ENCODE assay signal across 13 mouse cellular contexts in genomic region chrX:36402316-36402715, GRCm38 (mm10). TPM values are rescaled to one million over a fixed set of nuclear protein-coding genes. Genes with fewer than 3 reads are reported as not detected.
A peak's percentile ranks its signal among the peaks of the same experiment; 100 is the strongest.
DNase-seq lines count a peak whose midpoint lies in the region; TF ChIP-seq lines count a peak whose summit lies in the region.
"Had no signal": no experiment of that assay in that cellular context is flagged by ENCODE, and none has a peak within 500 bp of the region (broad histone marks: within the 10 kb centered on the region; RNA-seq: fewer than 3 reads in every experiment).

No protein-coding gene starts in this region.

- no peak overlapping the region for H3K4me3 ChIP-seq in gastrocnemius, adult 2 months
- no peak overlapping the region for H3K4me3 ChIP-seq in spleen, adult 2 months (ENCODE audit: extremely low read depth, insufficient read depth, insufficient read length)
- H3K4me3 ChIP-seq: forebrain, embryonic 15.5 days; limb, embryonic 15.5 days; myocyte had no signal

- no peak for TF ChIP-seq POLR2A in spleen, adult 2 months (IDR thresholded peaks at IDR 0.05; ENCODE audit: low read depth, low read length)

- no peaks in the 10 kb centered on the region for H3K27me3 ChIP-seq in spleen, adult 2 months (ENCODE audit: control insufficient read depth, insufficient read depth, low read length)
- H3K27me3 ChIP-seq: forebrain, embryonic 15.5 days; limb, embryonic 15.5 days had no signal

- H3K27ac ChIP-seq in gastrocnemius, adult 2 months, result no peak overlapping the region
- no peak overlapping the region for H3K27ac ChIP-seq in spleen, adult 2 months (ENCODE audit: insufficient read depth, low read length)
- H3K27ac ChIP-seq: forebrain, embryonic 15.5 days; limb, embryonic 15.5 days had no signal

- TF ChIP-seq CTCF in gastrocnemius, adult 2 months (IDR thresholded peaks at IDR 0.05), result peak; percentile 31; the same call in 1 of the 2 replicates
- peak; percentile 13; the same call in 1 of the 2 replicates for TF ChIP-seq CTCF in spleen, adult 2 months (IDR thresholded peaks at IDR 0.05; ENCODE audit: extremely low read depth, insufficient read depth, insufficient read length, insufficient replicate concordance)

- intact Hi-C loops in gastrocnemius, adult 2 months (cut with DNase I), result no loop called here
- intact Hi-C loops in left cerebral cortex, postnatal 36 days (cut with DNase I), result no loop called here

- 52% methylated on average over 6 of the region's 6 CpGs for WGBS in spleen, adult 2 months

- no peak for DNase-seq in gastrocnemius, adult 2 months
- DNase-seq in gastrocnemius, postnatal 4 days (ENCODE audit: low spot score in 2 of 2), result no peak
- DNase-seq in spleen, adult 2 months (ENCODE audit: low read depth in 1 of 2, low spot score in 2 of 2), result no peak
- DNase-seq in spleen, postnatal 36 days (ENCODE audit: low spot score in 2 of 2), result no peak
- peak; percentile 6 for DNase-seq in lung, postnatal 10 days
- DNase-seq in left cerebral cortex, postnatal 36 days (ENCODE audit: low spot score in 2 of 2), result no peak
- DNase-seq in ovary, postnatal 14 days (ENCODE audit: low spot score), result no peak
- no peak for DNase-seq in urinary bladder, postnatal 36 days (ENCODE audit: low spot score in 2 of 2)
- DNase-seq: kidney, postnatal 10 days had no signal

- H3K4me1 ChIP-seq in spleen, adult 2 months (ENCODE audit: control insufficient read depth, insufficient read depth, insufficient read length), result no peaks in the 10 kb centered on the region
- H3K4me1 ChIP-seq: forebrain, embryonic 15.5 days; limb, embryonic 15.5 days had no signal

- H3K36me3 ChIP-seq in spleen, adult 2 months (ENCODE audit: control insufficient read depth, insufficient read depth, low read length), result no peaks in the 10 kb centered on the region
- H3K36me3 ChIP-seq: forebrain, embryonic 15.5 days; limb, embryonic 15.5 days had no signal

RNA-seq across cellular contexts. Expression of gene Gm6268, which starts 1.2 kb away (rescaled TPM):
- total RNA-seq in gastrocnemius, adult 2 months (2021), result not detected
- not detected for total RNA-seq in gastrocnemius, postnatal 4 days (2021)
- polyA plus RNA-seq in spleen, adult 2 months (2012; rRNA removed), result not detected in 2 replicates
- not detected for total RNA-seq in left cerebral cortex, postnatal 36 days (2021)
- polyA plus RNA-seq: forebrain, embryonic 15.5 days; heart, embryonic 14.5 days; limb, embryonic 15.5 days; myocyte had no signal
